Mouse (Mus musculus) CD4-positive, CD25-positive, alpha-beta regulatory T cell (primary cell): Measurements from ENCODE around the gene Zfp398. TPM values are rescaled to one million over a fixed set of nuclear protein-coding genes. Genes with fewer than 3 reads are reported as not detected.

Experiments used
- polyA plus RNA-seq: library from polyadenylated mRNA; unstranded; fragments of 100-300 nt; shearing (Covaris generic); gene quantifications from one replicate; pipeline ENCODE4 v1.2.1, GENCODE M21; 2017

The Zfp398 gene
- polyA plus RNA-seq, result 22.1 TPM

GRCm38 (mm10) chr6:47835482-47835983, at the start of gene Zfp398:
TSS of gene Zfp398 (plus strand) at chr6:47835661.

GRCm38 (mm10) chr6:47813257-47813878, 22.1 kb upstream of the Zfp398 start, which contains the start of gene Pdia4:
TSS of gene Pdia4 (minus strand) at chr6:47813430.

GRCm38 (mm10) chr6:47830104-47831078, 5.1 kb upstream of the Zfp398 start, which contains the start of gene Zfp786:
TSS of gene Zfp786 (minus strand) at chr6:47830867.

GRCm38 (mm10) chr6:47877058-47877457, 41.6 kb downstream of the Zfp398 start, which contains the start of gene Zfp282:
TSS of gene Zfp282 (plus strand) at chr6:47877204.

GRCm38 (mm10) chr6:47920447-47921340, 85.2 kb downstream of the Zfp398 start, which contains the start of gene Zfp212:
TSS of gene Zfp212 (plus strand) at chr6:47920476.

Other genes starting within 250 kb of the Zfp398 start
- 44.4 TPM for gene Ezh2, start 240.3 kb upstream of the Zfp398 start, polyA plus RNA-seq
- gene Pdia4, start 22.2 kb upstream of the Zfp398 start, polyA plus RNA-seq, result 153 TPM
- 0.28 TPM for gene Zfp786, start 4.8 kb upstream of the Zfp398 start, polyA plus RNA-seq
- 9.9 TPM for gene Zfp282, start 41.5 kb downstream of the Zfp398 start, polyA plus RNA-seq
- 16.5 TPM for gene Zfp212, start 84.8 kb downstream of the Zfp398 start, polyA plus RNA-seq
- 26.5 TPM for gene Zfp956, start 117.7 kb downstream of the Zfp398 start, polyA plus RNA-seq
- gene Zfp777, start 213.2 kb downstream of the Zfp398 start, polyA plus RNA-seq, result 42.5 TPM